Mouse (Mus musculus) neural tube, embryonic 10.5 days (tissue): ENCODE data around the gene Prdm5.

ENCODE experiments used
- DNase-seq: peaks from one replicate; pipeline ENCODE4 v3.0.0-alpha.2; 2017; ENCODE audit warnings: low spot score; ENCODE audit errors: extremely low spot score

Gene Prdm5

DNA sequence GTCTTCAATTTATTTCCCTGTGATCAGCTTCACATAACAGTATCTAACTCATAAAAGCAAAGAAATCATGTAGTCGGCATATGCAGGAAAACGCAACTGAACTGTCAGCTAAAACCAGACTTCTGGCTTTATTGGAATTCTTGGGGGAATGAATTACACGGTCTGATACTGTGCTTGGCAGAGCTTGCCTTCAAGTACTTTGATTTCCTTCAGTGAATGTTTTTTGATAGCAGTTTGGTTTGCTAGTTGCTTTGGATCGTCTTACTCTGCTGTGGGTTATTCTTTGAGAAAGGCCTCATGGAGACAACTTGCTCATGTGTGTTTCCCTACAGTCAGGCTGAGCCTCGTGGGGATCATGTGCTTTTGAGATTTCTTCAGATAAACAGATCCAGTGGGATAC, 52.7 kb downstream of the Prdm5 start:
- no peak for DNase-seq

DNA sequence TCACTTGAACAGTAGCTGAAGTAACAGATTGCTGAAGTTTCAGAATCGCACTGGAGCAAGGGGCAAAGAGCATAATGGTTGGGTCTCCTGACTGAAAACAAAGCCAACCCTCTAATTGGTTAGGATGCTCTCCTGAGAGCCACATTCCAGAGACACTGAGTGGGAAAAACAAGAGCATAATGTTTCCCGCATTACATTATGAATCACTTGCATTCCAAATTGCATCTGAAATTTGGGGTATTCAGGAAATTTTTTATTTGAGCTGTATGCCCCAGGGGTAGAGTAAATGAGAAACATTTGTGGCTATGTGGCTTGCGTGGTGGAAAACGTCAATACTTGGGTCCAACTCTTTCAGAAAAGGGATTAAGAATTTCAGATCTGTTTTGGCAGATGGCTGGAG, 55.2 kb downstream of the Prdm5 start:
- no peak for DNase-seq

DNA sequence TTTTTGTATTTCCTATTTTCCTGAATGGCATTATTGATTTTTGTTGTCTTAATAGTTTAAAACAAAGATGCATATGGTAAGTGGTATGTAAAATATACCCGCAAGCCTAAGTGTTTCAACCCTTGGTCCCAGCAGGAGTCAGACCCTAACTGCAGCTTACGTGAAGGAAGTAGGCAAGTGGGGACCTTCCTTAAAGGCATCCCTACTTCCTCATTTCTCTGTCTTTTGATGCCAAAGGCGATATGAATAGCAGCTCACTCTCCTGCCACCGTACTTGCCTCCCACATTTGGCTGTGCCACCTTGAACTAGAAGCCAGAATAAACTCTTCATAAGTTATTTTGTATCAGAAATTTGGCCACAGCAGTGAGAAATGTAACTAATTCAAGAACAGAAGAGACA, 63.8 kb downstream of the Prdm5 start:
- no peak for DNase-seq

DNA sequence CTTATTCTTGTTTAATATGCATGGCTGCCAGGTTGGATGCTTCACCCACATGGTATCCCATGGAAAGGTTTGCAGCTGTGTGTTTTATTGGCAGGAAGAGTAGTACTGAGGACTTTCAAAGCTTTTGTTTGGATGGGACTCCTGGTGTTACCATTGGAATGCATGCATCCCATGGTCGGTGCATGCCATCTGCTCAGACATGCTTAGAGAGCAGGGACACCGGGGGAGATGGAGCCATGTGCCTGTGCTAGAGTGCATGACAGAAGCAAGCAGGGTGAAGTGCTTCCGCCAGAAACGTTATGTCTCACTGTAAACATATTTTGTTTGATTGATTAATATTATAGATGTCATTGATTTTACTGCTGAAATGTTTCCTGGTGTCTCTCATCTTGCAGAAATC, 70.3 kb downstream of the Prdm5 start:
- DNase-seq, result no peak

DNA sequence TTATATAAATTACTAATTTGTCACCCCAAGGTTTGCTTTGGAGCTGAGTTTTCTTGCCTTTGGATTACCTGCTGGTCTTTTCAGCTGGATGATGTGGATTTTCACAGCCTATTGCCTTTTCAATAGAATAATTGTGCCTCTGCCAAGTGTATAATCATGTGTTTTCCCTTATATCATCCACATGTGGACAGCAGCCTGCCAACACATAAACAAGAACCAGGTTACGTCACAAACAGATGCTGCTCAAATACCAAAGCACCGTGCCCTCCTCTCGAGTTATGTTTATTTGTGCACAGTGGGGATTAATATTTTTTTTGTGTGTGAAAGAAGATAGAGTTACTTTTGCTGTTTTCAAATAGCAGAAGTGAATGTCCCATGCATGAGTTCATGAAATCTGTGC, 70.9 kb downstream of the Prdm5 start:
- DNase-seq, result no peak

DNA sequence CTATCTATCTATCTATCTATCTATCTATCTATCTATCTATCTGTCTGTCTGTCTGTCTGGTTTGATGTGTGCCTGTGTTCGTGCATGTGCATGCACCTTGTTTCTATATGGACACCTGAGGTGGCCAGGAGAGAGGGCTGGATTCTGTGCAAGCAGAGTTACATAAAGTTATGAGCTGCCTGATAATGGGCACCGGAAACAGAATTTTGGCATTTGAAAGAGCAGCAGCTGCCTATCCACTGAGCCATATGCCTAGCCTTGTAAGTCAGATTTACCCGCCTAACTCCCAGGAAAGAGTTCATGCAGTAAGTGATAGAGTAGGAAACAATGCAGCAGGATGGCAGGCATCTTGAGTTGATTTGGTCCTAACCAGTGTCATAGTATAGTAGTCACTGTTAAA, 71.4 kb downstream of the Prdm5 start:
- no peak for DNase-seq

DNA sequence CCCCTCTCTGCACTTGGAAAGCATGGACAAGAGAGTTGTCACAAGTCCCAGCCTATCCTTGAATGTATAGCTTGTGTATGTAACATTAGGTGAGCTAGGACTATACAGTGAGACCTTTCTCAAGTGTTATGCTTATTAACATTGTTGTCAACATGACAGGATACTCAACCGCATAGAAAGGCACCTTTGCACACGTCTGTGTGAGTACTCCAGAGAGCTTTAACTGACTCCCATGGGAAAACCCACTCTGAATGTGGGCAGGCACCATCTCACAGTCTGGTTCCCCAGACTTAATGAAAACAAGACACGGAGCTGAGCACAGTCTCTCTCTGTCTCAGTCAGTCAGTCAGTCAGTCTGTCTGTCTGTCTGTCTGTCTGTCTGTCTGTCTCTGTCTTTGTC, 75.2 kb downstream of the Prdm5 start:
- DNase-seq, result no peak

DNA sequence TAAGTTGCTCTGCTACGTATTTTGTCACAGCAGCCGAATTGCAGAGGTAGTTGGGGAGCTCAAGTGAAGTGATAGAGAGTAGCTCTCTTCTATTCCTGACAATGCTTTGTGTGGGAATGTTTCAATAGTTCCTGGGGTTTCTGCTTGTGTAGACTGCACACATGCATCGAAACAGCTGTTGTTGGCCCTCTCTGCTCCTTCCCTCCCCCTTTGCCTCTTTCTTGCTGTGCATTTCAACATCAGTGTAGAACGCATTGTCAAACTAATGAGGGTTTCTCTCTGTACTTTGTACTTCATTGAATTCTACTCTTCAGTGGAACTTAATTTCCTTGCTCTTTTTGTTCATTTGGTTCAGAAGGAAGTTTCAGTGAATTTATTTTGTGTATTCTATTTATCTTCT, 75.8 kb downstream of the Prdm5 start:
- no peak for DNase-seq

DNA sequence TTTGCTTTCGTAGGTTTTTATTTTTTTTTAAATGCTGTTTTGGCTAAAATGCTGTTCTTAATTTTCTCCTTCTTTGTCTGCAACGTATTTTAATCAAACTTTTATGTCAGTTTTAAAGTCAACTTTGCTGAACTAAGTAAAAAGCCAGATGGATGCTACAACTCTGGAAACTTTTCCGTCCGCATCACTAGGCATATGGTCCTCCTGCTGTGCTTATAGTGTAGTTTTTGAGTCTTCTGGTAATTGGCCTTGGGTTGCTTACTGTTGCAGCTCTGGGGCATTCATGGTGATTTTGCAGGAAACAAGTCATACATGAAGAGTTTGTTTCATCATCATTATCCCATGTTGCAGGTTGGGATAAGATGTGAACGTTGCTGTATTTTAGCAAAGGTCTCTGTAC, 81.8 kb downstream of the Prdm5 start:
- DNase-seq, result no peak

DNA sequence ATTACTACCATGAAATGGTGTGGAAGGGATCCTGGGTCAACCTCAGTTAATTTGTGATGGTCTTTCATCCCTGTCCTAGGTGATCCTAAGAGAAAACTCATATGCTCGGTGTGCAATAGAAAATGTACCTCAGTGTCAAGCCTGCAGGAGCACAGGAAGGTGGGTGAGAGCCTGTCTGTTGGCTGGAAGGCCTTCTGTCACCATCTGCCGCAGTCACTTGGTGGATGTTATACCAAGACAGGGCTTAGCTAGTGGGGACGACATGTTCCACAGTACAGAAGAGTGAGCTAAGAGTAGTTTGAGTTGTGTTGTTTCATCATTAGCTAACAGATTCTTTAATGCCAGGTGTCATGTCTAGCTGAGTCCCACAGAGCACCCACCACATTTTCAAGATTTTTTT, 84.0 kb downstream of the Prdm5 start:
- DNase-seq, result no peak

DNA sequence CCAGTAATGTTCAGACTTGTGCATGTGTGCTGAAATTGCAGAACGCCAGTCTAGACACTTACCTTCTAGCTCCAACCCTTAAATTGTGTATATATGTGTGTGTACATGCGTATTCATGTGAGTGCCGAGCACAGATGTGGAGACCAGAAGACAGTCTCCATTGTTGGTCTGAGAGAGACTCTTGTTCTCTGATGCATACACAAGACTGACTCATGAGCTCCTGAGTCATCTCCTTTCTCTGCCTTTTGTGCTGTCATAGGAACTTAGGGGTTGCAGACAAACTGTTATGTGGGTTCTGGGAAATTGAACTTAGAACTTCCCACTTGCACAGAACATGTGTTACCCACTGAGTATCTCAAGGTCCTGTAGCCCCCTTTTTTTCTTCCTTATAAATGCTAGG, 85.4 kb downstream of the Prdm5 start:
- DNase-seq, result no peak

DNA sequence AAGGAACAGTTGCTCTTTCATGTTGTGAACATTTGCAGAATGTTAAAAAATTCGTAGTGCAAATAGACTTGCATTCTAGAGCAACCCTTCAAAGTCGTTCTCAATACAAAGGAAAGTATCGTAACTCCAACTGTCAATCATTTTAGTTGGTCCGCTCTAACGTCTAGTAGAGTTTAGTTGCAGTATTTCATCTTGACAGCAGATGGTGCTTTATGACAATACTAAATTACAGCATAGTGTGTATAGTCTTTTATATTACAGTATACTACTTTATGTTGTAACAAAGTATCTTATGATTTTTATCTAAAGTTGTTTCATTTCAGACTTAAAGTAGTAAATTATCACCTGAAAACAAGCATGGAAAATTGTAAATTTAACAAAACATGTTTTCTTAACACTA, 86.1 kb downstream of the Prdm5 start:
- DNase-seq, result no peak

DNA sequence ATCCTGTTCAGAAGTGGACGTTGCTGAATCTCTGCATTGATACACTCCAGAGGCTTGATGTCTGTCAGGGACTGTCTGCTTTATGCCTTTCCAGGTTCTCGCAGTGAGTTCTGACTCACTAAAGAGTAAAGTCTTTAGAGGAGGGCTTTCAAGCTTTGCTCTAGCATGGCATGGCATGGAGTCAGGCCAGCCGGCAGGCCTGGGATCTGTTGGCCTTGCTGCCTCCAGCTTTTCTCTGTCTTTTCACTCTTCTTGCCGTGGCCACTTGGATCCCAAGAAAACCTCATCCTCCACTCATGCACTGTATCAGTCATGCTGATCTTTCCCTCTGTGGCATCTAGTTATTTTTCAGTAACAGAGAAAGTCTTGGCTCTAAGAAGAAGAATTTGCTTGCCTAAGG, 87.1 kb downstream of the Prdm5 start:
- DNase-seq, result no peak

DNA sequence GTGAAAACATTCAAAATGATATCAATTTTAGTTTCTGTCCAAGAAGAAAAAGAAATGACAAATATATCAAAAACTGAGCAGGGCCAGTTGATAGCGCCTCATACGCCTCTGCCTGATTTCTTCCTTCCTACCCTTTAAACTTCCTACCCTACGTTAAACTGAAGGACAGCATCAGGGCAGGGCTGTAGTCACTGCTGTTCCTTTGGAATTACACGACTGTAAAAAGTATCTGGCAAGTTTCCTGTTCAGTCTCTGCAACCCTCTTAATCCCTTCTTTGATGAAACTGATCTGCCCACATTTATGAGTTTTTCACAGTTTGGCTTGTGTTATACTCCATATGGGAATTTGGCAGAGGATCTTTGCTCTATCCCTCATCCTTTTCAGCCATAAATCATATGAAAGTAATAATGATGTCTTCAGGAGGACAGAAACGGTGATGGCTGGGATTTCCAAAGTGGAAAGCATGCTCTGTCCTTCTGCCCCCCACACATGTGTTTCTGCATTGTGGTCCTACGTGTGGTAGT, 93.0 kb downstream of the Prdm5 start:
- no peak for DNase-seq

DNA sequence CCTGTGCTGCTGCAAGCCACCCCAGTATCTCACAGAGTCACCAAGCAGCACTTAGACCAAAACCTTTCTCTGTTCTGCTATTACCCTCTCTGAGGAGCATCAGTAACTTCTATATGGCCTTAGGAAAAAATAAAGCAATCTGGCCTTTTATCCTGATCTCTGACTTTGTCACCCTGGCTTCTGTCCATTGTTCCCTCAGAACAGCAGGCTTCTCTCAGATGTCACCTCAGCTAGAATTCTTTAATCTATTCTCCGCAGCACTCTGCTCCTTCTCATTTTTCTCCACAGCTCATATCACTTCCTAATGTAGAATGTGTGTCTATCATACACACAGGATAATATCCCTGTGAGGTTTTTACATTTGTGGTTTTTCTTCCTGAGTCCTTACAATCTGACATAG, 99.5 kb downstream of the Prdm5 start:
- no peak for DNase-seq

DNA sequence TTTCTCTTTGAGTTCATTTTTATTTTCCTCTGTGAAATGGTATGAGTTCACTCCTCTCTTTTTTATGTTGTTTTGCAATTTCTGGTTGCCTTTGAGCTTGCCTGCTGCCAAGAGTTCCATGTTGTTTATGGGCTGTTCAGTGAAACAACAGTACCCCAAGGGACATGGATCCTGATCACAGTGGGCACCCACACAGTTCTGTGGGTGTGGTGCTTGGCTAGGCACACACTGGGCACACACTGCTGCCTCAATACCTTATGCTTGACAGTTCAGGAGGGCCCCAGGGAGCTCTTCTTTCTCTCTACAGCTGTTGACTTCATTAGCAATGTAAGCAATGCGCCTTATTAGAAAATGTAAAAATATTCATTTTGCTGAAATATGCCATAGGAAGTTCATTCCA, 110.0 kb downstream of the Prdm5 start:
- DNase-seq, result no peak

DNA sequence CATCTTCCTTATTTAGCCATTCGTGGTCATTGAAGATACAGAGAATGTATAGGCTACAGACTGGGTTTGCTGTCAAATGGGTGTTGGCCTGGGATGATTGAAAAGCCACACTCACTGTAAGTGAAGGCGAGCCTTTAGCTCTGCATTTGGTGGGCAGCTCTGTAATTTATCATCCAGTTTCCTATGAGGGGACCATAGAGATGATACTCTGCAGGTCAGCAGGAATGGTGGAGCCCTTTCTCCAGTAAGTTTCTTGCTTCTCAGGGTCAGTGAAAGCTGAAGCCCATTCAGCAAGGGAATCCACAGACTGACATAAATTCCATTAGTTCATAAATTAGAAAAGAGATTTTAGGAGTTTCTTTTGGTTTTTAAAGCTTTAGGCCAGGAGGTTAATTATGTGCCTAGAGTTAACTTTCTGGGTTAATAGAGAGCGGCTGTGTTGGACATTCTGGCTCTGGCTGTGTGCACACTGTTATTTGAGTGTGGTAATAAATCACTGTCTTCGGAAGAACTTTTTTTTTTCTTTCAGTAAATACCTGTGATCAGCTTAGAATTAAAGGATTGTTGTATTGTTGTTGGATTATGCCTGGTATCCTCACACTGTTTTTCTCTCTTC, 113.4 kb downstream of the Prdm5 start:
- no peak for DNase-seq

DNA sequence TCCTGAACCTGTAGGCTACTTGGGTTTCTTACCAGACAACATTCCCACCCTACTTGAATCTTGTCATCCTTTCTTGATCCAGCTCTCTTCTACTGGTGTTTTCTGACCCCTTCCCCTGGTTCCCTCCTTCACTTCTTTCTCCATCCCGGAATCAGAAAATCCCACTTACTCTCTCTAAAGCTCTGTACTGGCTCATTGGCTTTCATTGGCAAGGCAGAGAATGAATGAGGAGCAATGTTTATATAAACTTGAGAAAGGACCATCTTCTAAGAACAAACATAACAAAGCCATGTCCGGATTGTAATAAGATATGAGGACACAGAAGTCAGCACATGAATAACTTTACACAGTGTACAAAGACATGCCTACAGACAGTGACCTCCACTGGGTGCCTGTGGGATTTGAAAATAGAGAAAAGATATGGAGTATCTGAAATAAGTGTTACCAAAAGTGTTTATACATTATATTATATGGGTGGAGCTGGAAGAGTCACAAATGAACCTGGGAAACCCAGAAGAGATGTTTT, 127.9 kb downstream of the Prdm5 start:
- no peak for DNase-seq

DNA sequence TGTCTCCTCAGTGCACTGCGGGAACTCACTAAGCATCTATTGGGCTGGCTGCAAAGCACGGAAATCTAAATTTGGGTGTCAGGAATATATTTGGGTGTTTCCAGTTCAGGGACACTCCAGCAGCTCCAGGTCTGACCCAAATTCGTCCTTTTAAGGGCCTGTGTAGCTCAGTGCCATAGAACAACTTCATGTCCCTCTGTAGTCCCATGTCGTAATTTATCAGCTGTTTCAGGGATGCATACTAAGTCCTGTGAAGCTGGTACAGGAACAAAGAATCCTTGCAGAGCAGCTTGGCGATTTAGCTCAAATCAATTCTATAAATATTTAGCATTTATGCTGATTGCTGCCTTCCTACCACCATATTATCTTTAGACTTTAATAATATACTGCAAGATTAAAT, 136.6 kb downstream of the Prdm5 start:
- no peak for DNase-seq

DNA sequence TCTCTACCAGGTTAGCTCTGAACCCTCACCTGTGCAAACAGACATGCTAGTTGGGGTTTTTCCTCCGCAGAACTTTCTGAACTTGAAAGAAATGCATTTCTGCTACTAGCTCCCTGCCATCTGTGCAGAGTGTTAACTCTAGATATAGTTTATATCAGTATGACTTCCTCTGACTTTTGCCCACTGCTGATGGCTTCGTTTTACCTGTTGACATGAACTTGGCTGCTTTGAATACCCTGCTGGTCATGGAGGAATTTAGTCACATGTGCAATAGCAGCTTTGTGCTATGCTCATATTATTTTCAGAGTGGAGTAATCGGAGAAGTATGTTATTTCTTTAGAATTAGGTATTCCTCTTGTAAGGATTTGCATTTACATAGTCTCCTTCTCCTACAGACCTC, 142.9 kb downstream of the Prdm5 start:
- DNase-seq, result no peak

DNA sequence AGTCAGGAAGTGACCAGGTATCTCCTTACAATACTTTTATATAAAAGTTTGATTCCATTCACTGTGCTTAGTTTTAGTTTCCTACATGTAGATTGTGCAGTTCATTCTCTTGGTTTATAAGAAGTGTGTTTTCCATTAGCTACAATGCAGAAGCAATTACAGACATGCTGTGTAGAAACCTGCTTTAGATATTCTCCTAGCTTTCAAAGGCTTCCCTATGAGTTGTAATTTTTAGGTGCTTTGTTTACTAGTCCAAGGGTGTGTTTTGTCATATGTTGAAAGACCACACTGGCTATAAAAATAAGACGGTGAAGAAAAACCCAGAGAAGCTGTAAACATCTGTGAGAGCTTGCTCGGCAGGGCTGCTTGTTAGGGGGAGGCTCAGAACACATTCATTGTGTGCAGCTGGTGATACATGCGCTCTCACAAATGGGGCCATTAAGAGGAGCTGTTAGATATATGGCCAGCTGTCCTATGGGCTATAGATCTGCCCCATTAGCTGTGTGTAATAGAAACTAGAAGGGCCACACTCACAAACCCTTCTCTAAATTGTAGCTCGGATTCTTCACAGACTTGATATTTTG, 144.8 kb downstream of the Prdm5 start:
- no peak for DNase-seq

DNA sequence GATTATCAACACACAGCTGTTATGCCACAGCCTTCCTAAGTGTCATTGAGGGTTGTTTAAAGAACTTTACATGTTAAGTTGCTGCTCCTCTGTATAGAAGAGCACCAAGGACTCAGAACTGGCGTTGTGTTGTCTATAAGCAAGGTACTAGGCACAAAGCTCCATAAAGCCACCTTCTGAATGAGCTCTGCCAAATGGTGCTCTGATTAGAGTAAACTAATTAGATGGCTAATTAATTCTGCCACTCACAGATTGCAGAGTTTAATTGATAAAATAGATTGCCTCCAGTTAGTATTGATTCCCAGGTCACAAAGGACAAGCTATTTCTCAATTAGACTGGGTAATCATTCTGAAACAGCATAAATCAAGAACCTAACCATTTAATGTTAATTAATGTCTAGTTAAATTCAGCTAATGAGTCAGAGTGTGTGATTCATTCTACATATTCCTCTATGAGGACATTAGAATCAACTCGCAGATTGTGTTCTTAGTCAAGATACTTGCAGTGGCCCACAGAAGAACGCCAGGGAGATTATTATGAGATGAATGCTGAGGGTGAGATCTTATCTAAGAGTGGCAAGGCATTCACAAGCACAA, 147.0 kb downstream of the Prdm5 start:
- DNase-seq, result no peak

DNA sequence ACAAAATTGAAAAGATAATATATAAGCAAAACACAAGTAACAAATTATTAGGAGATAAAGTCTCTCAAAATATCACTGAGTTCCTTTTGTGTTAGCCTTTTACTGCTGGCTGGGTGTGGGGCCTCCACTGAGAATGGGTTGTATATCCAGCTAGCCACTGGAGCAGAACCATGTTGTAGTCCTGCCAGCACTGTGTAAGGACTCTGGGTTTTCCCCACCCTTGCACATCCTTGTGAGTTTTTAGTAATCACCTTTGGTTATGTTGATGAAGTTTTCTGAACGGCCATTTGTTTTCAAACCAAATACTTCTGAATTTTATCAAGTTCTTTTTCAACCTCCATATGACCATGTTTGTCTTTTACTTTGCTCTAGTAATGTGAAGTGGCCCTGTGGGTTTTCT, 151.7 kb downstream of the Prdm5 start:
- no peak for DNase-seq
